Mouse (Mus musculus): ENCODE data around the gene Mycbp2. TPM values are rescaled to one million over a fixed set of nuclear protein-coding genes. Genes with fewer than 3 reads are reported as not detected.

The Mycbp2 gene
- polyA plus RNA-seq, 1 experiment from 2014 or later: 24.5 TPM

- peak; percentile 47 for ATAC-seq (ENCODE audit: insufficient number of reproducible peaks, insufficient read depth, low FRiP score, low TSS enrichment)
- H3K4me3 ChIP-seq: peak overlapping the region; percentile 82
- peak overlapping the region; percentile 92 for H3K27ac ChIP-seq
- under 1% methylated on average over 56 of the region's 83 CpGs for WGBS
- peaks cover 6% of the 10 kb centered on the region; the same call in 1 of the 2 replicates for H3K4me1 ChIP-seq
- H3K9ac ChIP-seq: peak overlapping the region; percentile 79
- H3K27me3 ChIP-seq: no peaks in the 10 kb centered on the region
- no peaks in the 10 kb centered on the region for H3K36me3 ChIP-seq
- H3K9me3 ChIP-seq: no peaks in the 10 kb centered on the region
- peak overlapping the region; percentile 60 for H3K4me2 ChIP-seq (replicated peaks)
Measured at GRCm38 (mm10) chr14:103345858-103346728, 521 bp downstream of the Mycbp2 start.

GRCm38 (mm10) chr14:103345486-103345857 is 1.1 kb downstream of the Mycbp2 start:
- H3K27ac ChIP-seq: peak overlapping the region; percentile 92; the same call in 1 of the 2 replicates
- WGBS: 2% methylated on average over 6 of the region's 6 CpGs
- peaks cover 6% of the 10 kb centered on the region; the same call in 1 of the 2 replicates for H3K4me1 ChIP-seq
- H3K27me3 ChIP-seq: no peaks in the 10 kb centered on the region
- H3K9ac ChIP-seq: peak overlapping the region; percentile 79
- ATAC-seq (ENCODE audit: insufficient number of reproducible peaks, insufficient read depth, low FRiP score, low TSS enrichment): no peak; the same call in 1 of the 2 replicates
- peak overlapping the region; percentile 60 for H3K4me2 ChIP-seq (replicated peaks)
- H3K36me3 ChIP-seq: no peaks in the 10 kb centered on the region
- H3K4me3 ChIP-seq: peak overlapping the region; percentile 82
- H3K9me3 ChIP-seq: no peaks in the 10 kb centered on the region

DNA sequence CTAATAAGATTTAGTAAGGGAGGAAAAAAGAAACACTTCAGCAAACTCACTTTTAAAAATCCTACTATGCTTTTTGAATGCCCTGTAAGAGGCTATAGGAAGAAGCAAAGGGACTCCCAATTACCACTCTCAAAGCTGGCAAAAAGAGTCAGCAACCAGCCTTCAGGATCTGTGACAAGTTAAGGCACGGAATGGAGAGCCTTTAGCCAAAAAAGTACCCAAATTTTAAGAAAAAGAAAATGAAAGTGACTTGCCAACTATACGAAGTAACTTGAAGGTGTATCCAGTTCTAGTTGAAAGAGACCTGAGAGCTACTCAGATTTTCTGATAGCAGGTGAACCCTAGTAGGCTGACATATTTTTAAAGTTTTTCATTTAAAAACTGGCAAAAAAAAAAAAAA is 1.6 kb downstream of the Mycbp2 start:
- no peak overlapping the region for H3K9ac ChIP-seq

DNA sequence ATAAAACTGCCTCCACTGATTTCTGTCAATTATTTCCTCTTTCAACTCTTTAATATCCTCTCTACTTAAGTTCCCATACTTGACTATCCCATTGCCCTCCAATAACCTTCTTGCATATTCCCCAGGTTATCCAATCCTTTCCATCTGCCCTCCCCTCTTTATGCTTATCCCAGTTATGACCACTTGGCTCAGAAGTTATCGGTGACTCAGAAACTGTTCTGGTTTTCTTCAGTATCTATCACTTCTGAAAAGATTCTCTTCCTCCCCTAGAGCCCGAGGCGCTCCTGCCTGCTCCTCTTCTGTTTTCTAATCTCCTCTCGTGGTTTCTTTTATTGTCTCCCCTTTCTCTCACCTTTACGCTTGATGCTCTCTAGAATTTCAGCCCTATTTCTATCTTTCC is 2.8 kb downstream of the Mycbp2 start:
- Histone ChIP-seq H3K4me2 (replicated peaks) (no peak overlapping the region), H3K27ac (no peak overlapping the region), H3K9me3 (no peaks in the 10 kb centered on the region), H3K36me3 (no peaks in the 10 kb centered on the region), H3K27me3 (no peaks in the 10 kb centered on the region), H3K4me3 (no peak overlapping the region), H3K9ac (no peak overlapping the region), H3K4me1 (peaks cover 6% of the 10 kb centered on the region; the same call in 1 of the 2 replicates)
- WGBS: 64% methylated on average over 5 of the region's 5 CpGs
- ATAC-seq (ENCODE audit: insufficient number of reproducible peaks, insufficient read depth, low FRiP score, low TSS enrichment): no peak

More for the DNA sequence above, 1.6 kb downstream of the Mycbp2 start:
- no peaks in the 10 kb centered on the region for H3K27me3 ChIP-seq
- peak overlapping the region; percentile 82 for H3K4me3 ChIP-seq
- peaks cover 6% of the 10 kb centered on the region; the same call in 1 of the 2 replicates for H3K4me1 ChIP-seq
- no peak for ATAC-seq (ENCODE audit: insufficient number of reproducible peaks, insufficient read depth, low FRiP score, low TSS enrichment)
- H3K36me3 ChIP-seq: no peaks in the 10 kb centered on the region
- 54% methylated on average over 2 of the region's 2 CpGs for WGBS
- H3K4me2 ChIP-seq (replicated peaks): peak overlapping the region; percentile 60
- H3K27ac ChIP-seq: no peak overlapping the region
- H3K9me3 ChIP-seq: no peaks in the 10 kb centered on the region

- no peaks in the 10 kb centered on the region for H3K9me3 ChIP-seq
- H3K36me3 ChIP-seq: no peaks in the 10 kb centered on the region
- no peaks in the 10 kb centered on the region for H3K27me3 ChIP-seq
- no peak overlapping the region for H3K27ac ChIP-seq
- H3K4me1 ChIP-seq: peaks cover 6% of the 10 kb centered on the region; the same call in 1 of the 2 replicates
- ATAC-seq (ENCODE audit: insufficient number of reproducible peaks, insufficient read depth, low FRiP score, low TSS enrichment): no peak
- no peak overlapping the region for H3K4me2 ChIP-seq (replicated peaks)
- H3K9ac ChIP-seq: no peak overlapping the region
- H3K4me3 ChIP-seq: no peak overlapping the region
- 63% methylated on average over 1 of the region's 1 CpGs for WGBS
Measured at GRCm38 (mm10) chr14:103341385-103342294, 5.0 kb downstream of the Mycbp2 start.

- H3K27me3 ChIP-seq: no peaks in the 10 kb centered on the region
- H3K9me3 ChIP-seq: no peaks in the 10 kb centered on the region
- no peak overlapping the region for H3K27ac ChIP-seq
- H3K4me3 ChIP-seq: no peak overlapping the region
- H3K36me3 ChIP-seq: peaks cover 23% of the 10 kb centered on the region
- no peak overlapping the region for H3K9ac ChIP-seq
- H3K4me2 ChIP-seq (replicated peaks): no peak overlapping the region
- H3K4me1 ChIP-seq: no peaks in the 10 kb centered on the region
- WGBS: 94% methylated on average over 4 of the region's 4 CpGs
- ATAC-seq (ENCODE audit: insufficient number of reproducible peaks, insufficient read depth, low FRiP score, low TSS enrichment): no peak
Measured at GRCm38 (mm10) chr14:103312926-103313325, 33.7 kb downstream of the Mycbp2 start.

DNA sequence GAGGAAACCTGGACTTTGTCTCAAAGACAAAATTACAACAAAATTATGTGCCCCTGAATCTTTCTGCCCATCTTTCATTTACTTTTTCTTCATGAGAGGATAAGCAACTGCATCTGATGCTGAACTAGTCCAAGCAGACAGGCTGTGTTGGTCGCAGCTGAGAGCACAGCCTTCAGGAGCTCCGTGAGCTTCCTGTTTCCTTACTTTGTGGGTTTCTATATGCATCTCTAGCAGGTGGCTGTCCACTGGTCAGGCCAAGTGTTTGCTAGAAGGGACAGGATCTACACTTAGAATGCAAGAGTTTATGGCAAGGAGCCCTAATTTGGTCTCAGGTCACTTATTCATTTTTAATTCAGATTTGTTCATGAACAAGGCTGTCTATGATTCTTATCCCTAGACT is 50.4 kb downstream of the Mycbp2 start:
- no peak for ATAC-seq (ENCODE audit: insufficient number of reproducible peaks, insufficient read depth, low FRiP score, low TSS enrichment)
- no peak overlapping the region for H3K27ac ChIP-seq
- no peak overlapping the region for H3K4me2 ChIP-seq (replicated peaks)
- no peak overlapping the region for H3K4me3 ChIP-seq
- 94% methylated on average over 2 of the region's 2 CpGs for WGBS
- H3K4me1 ChIP-seq: no peaks in the 10 kb centered on the region
- H3K36me3 ChIP-seq: peaks cover 27% of the 10 kb centered on the region
- no peak overlapping the region for H3K9ac ChIP-seq
- no peaks in the 10 kb centered on the region for H3K27me3 ChIP-seq
- H3K9me3 ChIP-seq: no peaks in the 10 kb centered on the region

DNA sequence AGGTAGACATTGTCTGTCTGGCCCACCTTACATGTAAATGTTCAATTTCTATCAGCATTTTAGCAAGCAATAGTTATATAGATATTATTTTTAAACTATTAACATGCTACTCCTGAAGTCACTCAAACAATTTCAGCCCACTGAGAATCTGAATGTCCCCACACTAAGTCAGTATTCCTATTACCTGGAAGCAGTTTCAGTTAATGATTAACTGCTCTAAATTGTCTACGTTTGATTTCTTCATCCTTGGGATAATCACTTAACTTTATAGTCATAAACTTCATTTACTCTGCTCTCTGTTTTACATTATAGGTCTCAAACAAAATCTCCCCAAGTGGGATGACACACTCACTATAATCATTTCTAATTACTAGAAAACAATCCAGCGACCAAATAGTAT is 60.0 kb downstream of the Mycbp2 start:
- Histone ChIP-seq H3K4me2 (replicated peaks) (no peak overlapping the region), H3K27me3 (no peaks in the 10 kb centered on the region), H3K36me3 (peaks cover 16% of the 10 kb centered on the region), H3K9me3 (no peaks in the 10 kb centered on the region), H3K9ac (no peak overlapping the region), H3K4me1 (no peaks in the 10 kb centered on the region), H3K4me3 (no peak overlapping the region), H3K27ac (no peak overlapping the region)
- WGBS: 75% methylated on average over 2 of the region's 2 CpGs
- no peak for ATAC-seq (ENCODE audit: insufficient number of reproducible peaks, insufficient read depth, low FRiP score, low TSS enrichment)

- H3K4me1 ChIP-seq: no peaks in the 10 kb centered on the region
- no peak overlapping the region for H3K9ac ChIP-seq
- ATAC-seq (ENCODE audit: insufficient number of reproducible peaks, insufficient read depth, low FRiP score, low TSS enrichment): no peak
- H3K9me3 ChIP-seq: no peaks in the 10 kb centered on the region
- H3K27ac ChIP-seq: no peak overlapping the region
- peaks cover 13% of the 10 kb centered on the region; the same call in 1 of the 2 replicates for H3K36me3 ChIP-seq
- no peaks in the 10 kb centered on the region for H3K27me3 ChIP-seq
- 90% methylated on average over 4 of the region's 4 CpGs for WGBS
- H3K4me3 ChIP-seq: no peak overlapping the region
- H3K4me2 ChIP-seq (replicated peaks): no peak overlapping the region
Measured at GRCm38 (mm10) chr14:103276667-103277066, 69.9 kb downstream of the Mycbp2 start.

DNA sequence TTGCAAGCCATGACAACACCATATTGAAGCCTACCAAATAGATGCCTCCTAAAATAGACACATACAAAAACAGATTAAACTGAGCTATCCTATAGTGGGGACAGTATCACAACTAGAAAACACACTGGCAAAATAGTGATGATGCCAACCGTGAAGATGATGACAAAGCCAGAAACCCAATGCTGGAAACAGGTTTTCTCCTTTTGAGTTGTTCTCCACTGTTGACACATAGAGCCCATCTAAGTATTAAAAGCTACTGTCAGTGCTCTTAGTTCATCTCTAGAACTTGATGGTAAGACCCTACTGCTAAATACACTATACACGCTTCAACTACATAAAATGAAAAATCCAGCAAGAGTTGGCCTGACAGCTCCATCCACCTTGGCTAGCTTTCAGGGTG is 86.2 kb downstream of the Mycbp2 start:
- Histone ChIP-seq H3K4me1 (no peaks in the 10 kb centered on the region), H3K4me3 (no peak overlapping the region), H3K27ac (no peak overlapping the region), H3K9me3 (no peaks in the 10 kb centered on the region), H3K27me3 (no peaks in the 10 kb centered on the region), H3K36me3 (peaks cover 14% of the 10 kb centered on the region), H3K4me2 (replicated peaks) (no peak overlapping the region), H3K9ac (no peak overlapping the region)
- WGBS: 97% methylated on average over 2 of the region's 2 CpGs
- ATAC-seq (ENCODE audit: insufficient number of reproducible peaks, insufficient read depth, low FRiP score, low TSS enrichment): no peak

DNA sequence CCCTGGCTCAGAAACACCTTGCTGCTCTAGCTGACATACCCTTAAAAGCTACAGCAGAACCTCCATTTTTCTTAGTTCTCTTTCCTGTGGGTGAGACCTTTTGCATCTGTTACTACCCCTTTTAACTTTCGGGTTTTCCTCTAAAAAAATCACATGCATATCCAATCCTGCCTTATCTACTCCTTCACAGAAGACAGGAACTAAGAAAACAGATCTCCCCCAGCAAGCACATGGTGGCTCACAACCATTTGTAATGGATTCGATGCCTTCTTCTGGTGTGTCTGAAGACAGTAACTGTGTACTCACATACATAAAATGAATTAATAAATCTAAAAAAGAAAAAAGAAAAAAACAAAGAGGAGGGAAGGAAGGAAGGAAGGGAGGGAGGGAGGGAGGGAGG is 87.9 kb downstream of the Mycbp2 start:
- 88% methylated on average over 2 of the region's 2 CpGs for WGBS

More for the DNA sequence above, 87.9 kb downstream of the Mycbp2 start:
- Histone ChIP-seq H3K4me2 (replicated peaks) (no peak overlapping the region), H3K4me3 (no peak overlapping the region), H3K27ac (no peak overlapping the region), H3K9me3 (no peaks in the 10 kb centered on the region), H3K4me1 (no peaks in the 10 kb centered on the region), H3K27me3 (no peaks in the 10 kb centered on the region), H3K9ac (no peak overlapping the region), H3K36me3 (peaks cover 14% of the 10 kb centered on the region)
- no peak for ATAC-seq (ENCODE audit: insufficient number of reproducible peaks, insufficient read depth, low FRiP score, low TSS enrichment)
